Mouse (Mus musculus): Measurements from ENCODE around the gene Fbxl7.

GRCm38 (mm10) chr15:26880212-26880956, 15.0 kb downstream of the Fbxl7 start:
- TF ChIP-seq POLR2A (IDR thresholded peaks at IDR 0.05; ENCODE audit: extremely low read depth, insufficient read depth, low read length) (no peak), CTCF (IDR thresholded peaks at IDR 0.05; ENCODE audit: low read depth, low read length) (no peak)

Data from liver, adult 2 months (tissue).